Mouse (Mus musculus): ENCODE data around the gene Flywch1. TPM values are rescaled to one million over a fixed set of nuclear protein-coding genes. Genes with fewer than 3 reads are reported as not detected.

Flywch1 gene
- polyA plus RNA-seq, 1 experiment from 2014 or later = 62.9 TPM

- DNase-seq (ENCODE audit: low spot score) (no peak), ATAC-seq (ENCODE audit: low read depth) (no peak)
- 61% methylated on average over 4 of the region's 4 CpGs for WGBS
- H3K27ac ChIP-seq (replicated peaks; ENCODE audit: low read depth, low read length) = peak overlapping the region; percentile 80
- no peaks in the 10 kb centered on the region for H3K27me3 ChIP-seq (replicated peaks; ENCODE audit: control insufficient read depth, insufficient read depth, low read length)
- H3K36me3 ChIP-seq (ENCODE audit: control insufficient read depth, insufficient read depth, low read length) = no peaks in the 10 kb centered on the region
- 0 out of 2 replicates have a peak, but pooled peaks cover 9% of the 10 kb centered on the region for H3K4me1 ChIP-seq (ENCODE audit: control insufficient read depth, insufficient read depth, low read length)
- H3K9me3 ChIP-seq (ENCODE audit: control insufficient read depth, low read length) = no peaks in the 10 kb centered on the region
- peak overlapping the region; percentile 84 for H3K9ac ChIP-seq (ENCODE audit: low read depth, low read length)
- H3K4me3 ChIP-seq (ENCODE audit: low read depth, low read length) = peak overlapping the region; percentile 90
- peak overlapping the region; percentile 78 for H3K4me2 ChIP-seq (ENCODE audit: low read depth, low read length)
Measured at GRCm38 (mm10) chr17:23725477-23725876, 45.9 kb downstream of the Flywch1 start.

- Histone ChIP-seq H3K27me3 (replicated peaks; ENCODE audit: control insufficient read depth, insufficient read depth, low read length) (no peaks in the 10 kb centered on the region), H3K27ac (replicated peaks; ENCODE audit: low read depth, low read length) (no peak within 1 kb of the TSS), H3K36me3 (ENCODE audit: control insufficient read depth, insufficient read depth, low read length) (no peaks in the 10 kb centered on the region), H3K4me1 (ENCODE audit: control insufficient read depth, insufficient read depth, low read length) (0 out of 2 replicates have a peak, but pooled peaks cover 9% of the 10 kb centered on the region), H3K9me3 (ENCODE audit: control insufficient read depth, low read length) (no peaks in the 10 kb centered on the region), H3K9ac (ENCODE audit: low read depth, low read length) (no peak within 1 kb of the TSS), H3K4me3 (ENCODE audit: low read depth, low read length) (no peak within 1 kb of the TSS), H3K4me2 (ENCODE audit: low read depth, low read length) (no peak within 1 kb of the TSS)
- no peak for ATAC-seq (ENCODE audit: low read depth)
- 72% methylated on average over 5 of the region's 7 CpGs for WGBS
- DNase-seq (ENCODE audit: low spot score) = peak; percentile 48
Measured at GRCm38 (mm10) chr17:23722376-23723125, 48.9 kb downstream of the Flywch1 start, which contains the start of gene 1520401A03Rik. 1520401A03Rik (minus strand) TSS chr17:23722783.

- DNase-seq (ENCODE audit: low spot score) (no peak), ATAC-seq (ENCODE audit: low read depth) (no peak)
- Histone ChIP-seq H3K4me3 (ENCODE audit: low read depth, low read length) (no peak overlapping the region), H3K27ac (replicated peaks; ENCODE audit: low read depth, low read length) (no peak overlapping the region), H3K9ac (ENCODE audit: low read depth, low read length) (no peak overlapping the region), H3K27me3 (replicated peaks; ENCODE audit: control insufficient read depth, insufficient read depth, low read length) (no peaks in the 10 kb centered on the region), H3K9me3 (ENCODE audit: control insufficient read depth, low read length) (no peaks in the 10 kb centered on the region), H3K36me3 (ENCODE audit: control insufficient read depth, insufficient read depth, low read length) (no peaks in the 10 kb centered on the region), H3K4me1 (ENCODE audit: control insufficient read depth, insufficient read depth, low read length) (0 out of 2 replicates have a peak, but pooled peaks cover 7% of the 10 kb centered on the region), H3K4me2 (ENCODE audit: low read depth, low read length) (no peak overlapping the region)
- 73% methylated on average over 2 of the region's 2 CpGs for WGBS
Measured at GRCm38 (mm10) chr17:23721886-23722285, 49.5 kb downstream of the Flywch1 start.

- ATAC-seq (ENCODE audit: low read depth) (no peak), DNase-seq (ENCODE audit: low spot score) (no peak)
- WGBS = 33% methylated on average over 1 of the region's 1 CpGs
- H3K36me3 ChIP-seq (ENCODE audit: control insufficient read depth, insufficient read depth, low read length) = no peaks in the 10 kb centered on the region
- H3K9me3 ChIP-seq (ENCODE audit: control insufficient read depth, low read length) = no peaks in the 10 kb centered on the region
- H3K9ac ChIP-seq (ENCODE audit: low read depth, low read length) = no peak overlapping the region
- H3K4me2 ChIP-seq (ENCODE audit: low read depth, low read length) = no peak overlapping the region
- no peaks in the 10 kb centered on the region for H3K4me1 ChIP-seq (ENCODE audit: control insufficient read depth, insufficient read depth, low read length)
- H3K27ac ChIP-seq (replicated peaks; ENCODE audit: low read depth, low read length) = no peak overlapping the region
- no peak overlapping the region for H3K4me3 ChIP-seq (ENCODE audit: low read depth, low read length)
- no peaks in the 10 kb centered on the region for H3K27me3 ChIP-seq (replicated peaks; ENCODE audit: control insufficient read depth, insufficient read depth, low read length)
Measured at GRCm38 (mm10) chr17:23719455-23719854, 51.9 kb downstream of the Flywch1 start.

DNA sequence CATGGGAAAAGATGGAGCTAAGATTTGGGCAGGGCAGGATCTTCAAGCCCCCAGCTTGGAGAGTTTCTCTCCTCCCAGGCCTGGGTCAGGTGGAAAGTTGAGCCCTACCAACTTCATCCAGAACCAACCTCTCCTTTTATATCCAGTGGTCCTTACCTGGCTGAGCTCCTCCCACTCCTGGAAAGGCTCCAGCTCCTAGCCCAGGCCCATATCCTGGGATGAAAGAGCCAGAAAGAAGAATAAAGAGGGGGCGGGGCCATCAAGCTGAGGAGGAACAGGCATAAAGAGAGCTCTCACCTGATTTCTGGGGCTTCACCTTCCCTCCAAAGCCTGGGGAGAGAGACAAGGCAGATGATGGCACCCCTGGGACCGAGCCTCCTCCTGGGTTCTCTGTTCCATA, 54.4 kb downstream of the Flywch1 start:
- no peaks in the 10 kb centered on the region for H3K9me3 ChIP-seq (ENCODE audit: control insufficient read depth, low read length)
- WGBS = 65% methylated on average over 2 of the region's 2 CpGs
- no peaks in the 10 kb centered on the region for H3K36me3 ChIP-seq (ENCODE audit: control insufficient read depth, insufficient read depth, low read length)
- DNase-seq (ENCODE audit: low spot score) (peak; percentile 59), ATAC-seq (ENCODE audit: low read depth) (peak; percentile 65; the same call in 1 of the 2 replicates)
- no peak overlapping the region for H3K4me3 ChIP-seq (ENCODE audit: low read depth, low read length)
- H3K27me3 ChIP-seq (replicated peaks; ENCODE audit: control insufficient read depth, insufficient read depth, low read length) = no peaks in the 10 kb centered on the region
- H3K4me1 ChIP-seq (ENCODE audit: control insufficient read depth, insufficient read depth, low read length) = no peaks in the 10 kb centered on the region
- no peak overlapping the region for H3K27ac ChIP-seq (replicated peaks; ENCODE audit: low read depth, low read length)
- no peak overlapping the region for H3K9ac ChIP-seq (ENCODE audit: low read depth, low read length)
- no peak overlapping the region for H3K4me2 ChIP-seq (ENCODE audit: low read depth, low read length)

GRCm38 (mm10) chr17:23706212-23706611, 65.2 kb downstream of the Flywch1 start:
- Histone ChIP-seq H3K27me3 (replicated peaks; ENCODE audit: control insufficient read depth, insufficient read depth, low read length) (no peaks in the 10 kb centered on the region; the same call in 1 of the 2 replicates), H3K9ac (ENCODE audit: low read depth, low read length) (no peak overlapping the region), H3K4me2 (ENCODE audit: low read depth, low read length) (no peak overlapping the region), H3K27ac (replicated peaks; ENCODE audit: low read depth, low read length) (no peak overlapping the region), H3K4me3 (ENCODE audit: low read depth, low read length) (no peak overlapping the region), H3K4me1 (ENCODE audit: control insufficient read depth, insufficient read depth, low read length) (no peaks in the 10 kb centered on the region), H3K9me3 (ENCODE audit: control insufficient read depth, low read length) (no peaks in the 10 kb centered on the region), H3K36me3 (ENCODE audit: control insufficient read depth, insufficient read depth, low read length) (no peaks in the 10 kb centered on the region)
- ATAC-seq (ENCODE audit: low read depth) (0 out of 2 replicates have a peak, but pooled peaks have one; percentile 60), DNase-seq (ENCODE audit: low spot score) (peak; percentile 74)
- WGBS = 0% methylated on average over 3 of the region's 3 CpGs

DNA sequence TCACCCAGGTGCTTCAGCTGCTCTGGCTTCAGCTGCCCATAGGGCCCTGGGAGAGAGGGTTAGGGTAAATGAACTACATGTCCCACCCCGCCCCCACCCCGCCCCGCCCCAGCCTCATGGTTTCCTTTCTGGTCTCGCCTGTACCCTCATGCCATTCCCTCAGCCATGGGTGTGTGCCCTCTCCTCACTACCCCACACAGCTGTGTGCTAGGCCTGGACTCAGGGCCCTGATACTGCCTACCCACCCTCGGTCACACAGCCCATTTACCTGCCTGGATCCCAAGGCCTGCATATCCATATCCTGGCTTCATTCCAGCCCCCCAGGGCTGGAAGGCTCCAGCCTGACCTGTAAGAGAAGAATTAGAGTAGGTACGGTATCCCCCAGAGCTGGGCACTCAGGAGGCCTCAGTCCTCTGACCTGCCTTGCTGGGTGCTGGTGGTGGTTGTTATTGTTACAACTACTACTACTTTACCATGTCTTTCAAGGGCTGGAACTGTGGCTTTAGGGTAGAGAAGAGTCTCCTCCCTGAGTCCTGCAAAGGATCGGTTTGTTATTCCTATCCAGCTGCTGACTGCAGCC, 65.8 kb downstream of the Flywch1 start:
- Histone ChIP-seq H3K9ac (ENCODE audit: low read depth, low read length) (no peak overlapping the region), H3K4me1 (ENCODE audit: control insufficient read depth, insufficient read depth, low read length) (no peaks in the 10 kb centered on the region), H3K9me3 (ENCODE audit: control insufficient read depth, low read length) (no peaks in the 10 kb centered on the region), H3K27ac (replicated peaks; ENCODE audit: low read depth, low read length) (no peak overlapping the region), H3K27me3 (replicated peaks; ENCODE audit: control insufficient read depth, insufficient read depth, low read length) (peaks cover 5% of the 10 kb centered on the region), H3K36me3 (ENCODE audit: control insufficient read depth, insufficient read depth, low read length) (no peaks in the 10 kb centered on the region), H3K4me3 (ENCODE audit: low read depth, low read length) (no peak overlapping the region), H3K4me2 (ENCODE audit: low read depth, low read length) (no peak overlapping the region)
- WGBS = 75% methylated on average over 7 of the region's 7 CpGs
- DNase-seq (ENCODE audit: low spot score) (no peak), ATAC-seq (ENCODE audit: low read depth) (no peak)

GRCm38 (mm10) chr17:23704741-23705140, 66.7 kb downstream of the Flywch1 start:
- peak; percentile 81 for DNase-seq (ENCODE audit: low spot score)
- 23% methylated on average over 7 of the region's 7 CpGs for WGBS

More at GRCm38 (mm10) chr17:23704741-23705140, 66.7 kb downstream of the Flywch1 start:
- Histone ChIP-seq H3K36me3 (ENCODE audit: control insufficient read depth, insufficient read depth, low read length) (no peaks in the 10 kb centered on the region), H3K27me3 (replicated peaks; ENCODE audit: control insufficient read depth, insufficient read depth, low read length) (peaks cover 14% of the 10 kb centered on the region), H3K9me3 (ENCODE audit: control insufficient read depth, low read length) (no peaks in the 10 kb centered on the region), H3K27ac (replicated peaks; ENCODE audit: low read depth, low read length) (no peak overlapping the region), H3K4me2 (ENCODE audit: low read depth, low read length) (no peak overlapping the region), H3K9ac (ENCODE audit: low read depth, low read length) (no peak overlapping the region), H3K4me1 (ENCODE audit: control insufficient read depth, insufficient read depth, low read length) (no peaks in the 10 kb centered on the region), H3K4me3 (ENCODE audit: low read depth, low read length) (no peak overlapping the region)
- no peak for ATAC-seq (ENCODE audit: low read depth)

All from embryonic facial prominence, embryonic 14.5 days (tissue).